Mouse (Mus musculus): ENCODE measurements around the gene Pank1.
A peak's percentile ranks its signal among the peaks of the same experiment; 100 is the strongest.

Gene Pank1

DNA sequence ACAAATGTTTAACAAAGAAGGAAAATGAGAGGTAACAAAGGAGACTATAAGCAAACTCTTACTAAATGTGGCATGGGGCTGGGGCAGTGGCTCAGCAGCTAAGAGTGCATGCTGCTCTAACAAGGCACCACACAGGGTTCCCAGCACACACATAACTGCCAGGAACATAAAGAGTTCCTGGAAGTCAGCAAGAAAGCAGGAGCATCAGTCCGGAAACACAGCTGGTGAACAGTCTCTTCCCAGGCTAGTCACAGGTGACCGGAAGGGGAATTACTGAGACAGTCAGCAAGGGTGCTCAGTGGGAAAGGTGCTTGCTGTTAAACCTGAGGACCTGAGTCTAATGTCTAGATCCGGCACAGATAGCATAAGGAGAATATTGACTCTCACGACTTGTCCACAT is 63.9 kb downstream of the Pank1 start:
- DNase-seq: no peak

DNA sequence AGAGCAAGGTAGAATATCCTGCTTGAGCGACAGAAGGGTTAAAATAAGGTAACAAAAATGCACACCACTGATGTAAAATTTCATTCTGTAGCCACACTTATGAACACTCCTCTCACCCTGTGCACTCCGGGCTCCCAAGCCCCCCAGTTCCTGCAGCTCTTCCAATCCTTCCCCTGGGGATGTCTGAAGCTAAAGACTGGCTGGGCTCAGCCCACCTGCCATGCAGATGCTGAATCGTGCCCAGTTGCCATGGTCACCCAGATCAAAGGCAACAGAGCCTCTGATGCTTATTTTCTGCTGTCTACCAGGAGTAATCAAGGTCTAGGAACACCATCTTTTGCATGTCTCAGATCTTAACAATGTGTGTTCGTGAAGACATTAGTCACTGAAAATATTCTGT is 64.6 kb downstream of the Pank1 start:
- DNase-seq: no peak

DNA sequence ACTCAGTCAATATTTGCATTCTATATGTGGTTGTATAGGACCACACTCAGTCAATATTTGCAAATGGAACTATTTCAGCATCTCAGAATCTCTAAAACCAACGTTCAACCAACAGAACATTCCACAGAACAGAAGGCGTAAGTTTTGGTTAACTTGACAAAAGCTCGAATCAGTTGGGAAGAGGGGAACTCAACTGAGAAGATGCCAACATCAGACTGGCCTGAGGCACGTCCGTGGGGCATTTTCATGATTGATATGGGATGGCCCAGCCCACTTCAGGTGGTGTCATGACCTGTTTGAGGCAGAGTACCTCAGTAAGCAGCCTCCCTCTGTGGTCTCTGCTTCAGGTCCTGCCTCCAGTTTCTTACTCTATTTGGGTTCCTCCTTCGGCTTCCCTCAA is 65.3 kb downstream of the Pank1 start:
- DNase-seq: no peak

DNA sequence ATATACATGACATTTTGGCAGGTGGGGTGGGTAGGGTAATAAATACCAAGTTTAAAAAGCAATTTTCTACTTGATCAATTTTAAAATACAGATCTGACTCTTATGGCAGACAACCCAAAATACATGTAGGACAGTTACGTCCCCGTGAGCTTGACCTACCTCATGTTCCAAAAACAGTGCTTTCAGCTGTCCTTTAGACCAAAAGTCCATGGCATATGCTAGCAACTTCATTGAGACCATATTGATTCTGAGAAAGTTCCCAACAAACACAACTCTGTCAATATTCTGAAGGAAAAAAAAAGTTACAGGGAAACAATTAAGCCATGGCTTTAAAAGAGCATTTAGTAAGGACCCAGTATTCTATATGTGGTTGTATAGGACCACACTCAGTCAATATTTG is 65.7 kb downstream of the Pank1 start:
- no peak for DNase-seq

DNA sequence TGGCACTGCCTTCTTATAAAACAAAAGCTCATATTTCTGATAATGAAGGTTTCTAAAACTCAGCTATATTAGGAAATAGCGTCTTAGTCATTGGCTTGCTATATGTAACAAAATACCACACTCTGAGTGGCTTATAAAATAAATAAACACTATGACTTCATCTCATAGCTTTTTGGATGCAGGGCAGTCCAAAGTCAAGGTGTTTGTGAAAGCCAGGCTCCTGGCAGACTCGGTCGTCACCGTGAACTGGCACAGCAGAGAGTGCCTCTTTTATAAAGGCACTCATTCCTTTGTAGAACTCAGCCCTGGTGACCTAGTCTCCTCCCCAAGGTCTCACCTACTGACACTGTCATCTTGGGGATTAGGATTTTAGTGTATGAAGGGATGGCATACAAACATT is 66.5 kb downstream of the Pank1 start:
- no peak for DNase-seq

DNA sequence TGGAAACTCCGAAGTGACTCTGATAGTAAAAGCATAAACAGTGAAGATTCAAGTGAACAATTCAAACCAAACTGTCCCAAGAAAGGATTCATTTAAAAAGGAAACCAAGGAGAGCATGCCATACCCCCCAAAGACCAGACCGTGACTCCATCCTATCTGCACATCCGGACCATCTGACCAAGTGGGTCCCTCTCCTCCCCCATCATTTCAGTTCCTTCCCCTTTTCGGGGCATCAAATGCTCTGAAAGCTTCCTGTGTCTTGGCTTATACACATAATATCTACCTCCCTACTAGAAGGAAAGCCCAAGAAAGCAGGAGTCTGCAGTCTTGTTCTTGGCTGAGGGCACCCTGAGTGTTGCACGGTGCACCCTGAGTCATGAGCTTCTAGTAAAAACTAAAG is 72.1 kb downstream of the Pank1 start:
- DNase-seq: no peak

DNA sequence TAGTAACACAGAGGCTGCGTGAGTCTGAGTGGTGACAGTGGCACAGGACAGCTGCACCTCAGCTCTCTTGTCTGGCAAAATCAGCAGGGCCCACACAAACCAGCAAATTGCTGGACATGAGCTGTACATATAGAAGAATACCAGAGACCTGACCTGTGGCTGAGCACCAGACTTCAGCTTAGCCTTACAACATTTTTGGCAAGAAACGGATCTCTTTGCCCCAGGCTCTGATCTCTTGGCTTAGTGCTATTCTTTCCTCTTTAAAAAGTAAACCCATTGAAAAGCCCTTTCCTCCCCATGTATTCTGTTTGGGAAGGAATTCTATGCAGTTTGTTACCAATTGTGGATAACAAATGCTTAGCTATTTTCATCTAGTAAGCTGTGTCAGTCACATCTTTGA is 74.2 kb downstream of the Pank1 start:
- no peak for DNase-seq

DNA sequence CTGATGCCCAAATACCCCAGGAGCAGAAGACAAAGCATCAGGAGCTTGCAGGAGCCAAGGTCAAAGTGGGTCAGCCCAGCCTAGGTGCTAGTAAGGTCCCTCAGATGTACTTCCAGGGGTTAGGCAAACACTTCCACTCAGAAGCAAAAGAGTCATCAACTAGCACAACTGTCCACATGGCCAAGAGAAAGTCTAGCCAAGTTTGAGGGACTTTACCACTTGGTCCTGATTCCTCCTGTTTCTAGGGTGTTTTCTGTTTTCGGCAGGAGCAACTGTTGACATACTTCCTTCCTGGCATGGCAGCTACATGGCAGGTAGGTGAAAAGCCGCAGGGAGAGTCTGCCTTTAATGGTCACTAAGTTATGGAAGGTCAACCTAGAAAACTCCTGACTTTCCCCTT is 74.7 kb downstream of the Pank1 start:
- no peak for DNase-seq

DNA sequence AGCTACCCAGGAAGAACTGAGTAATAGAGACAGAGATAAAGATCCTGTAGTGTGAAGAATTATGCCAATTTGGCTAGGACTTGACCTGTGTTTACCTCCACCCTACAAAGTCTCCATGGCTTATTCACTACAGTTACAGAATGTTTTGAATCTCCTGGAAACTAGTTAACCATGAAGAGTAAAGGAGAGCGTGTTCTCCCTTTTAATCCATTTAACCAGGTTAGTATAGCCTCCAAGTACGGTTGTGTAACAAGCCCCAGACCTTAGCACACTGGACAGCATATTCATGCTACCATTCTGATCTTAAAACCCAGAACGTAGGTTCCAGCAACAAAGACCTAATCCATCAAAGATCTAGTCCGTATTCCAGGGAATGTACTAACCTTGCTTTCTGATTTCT is 75.9 kb downstream of the Pank1 start:
- DNase-seq: no peak

DNA sequence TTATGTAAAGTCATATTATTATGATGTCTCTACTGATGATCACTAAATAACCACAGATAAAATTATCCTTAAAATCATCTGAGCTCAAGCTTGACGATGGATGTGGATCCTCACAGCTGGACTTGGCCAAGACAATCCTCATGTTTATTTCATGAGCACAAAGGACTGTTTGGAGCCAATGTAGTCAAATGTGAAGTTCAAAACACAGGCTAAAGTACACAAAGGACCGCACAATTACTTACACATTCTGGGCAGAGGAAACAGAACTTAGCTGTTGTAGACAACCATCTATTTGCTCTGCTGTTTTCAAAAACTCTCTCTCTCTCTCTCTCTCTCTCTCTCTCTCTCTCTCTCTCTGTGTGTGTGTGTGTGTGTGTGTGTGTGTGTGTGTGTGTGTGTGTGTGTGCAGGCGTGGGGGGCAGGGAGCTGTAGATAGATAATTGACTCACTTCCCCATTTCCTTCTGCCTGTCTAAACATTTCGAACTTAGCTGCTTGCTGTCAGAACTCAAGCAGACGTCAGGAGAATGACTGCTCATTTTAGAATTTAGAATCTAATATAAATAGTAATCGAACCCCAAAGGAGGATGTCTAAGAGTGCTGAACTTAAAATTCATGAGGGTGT is 79.5 kb downstream of the Pank1 start:
- no peak for DNase-seq

DNA sequence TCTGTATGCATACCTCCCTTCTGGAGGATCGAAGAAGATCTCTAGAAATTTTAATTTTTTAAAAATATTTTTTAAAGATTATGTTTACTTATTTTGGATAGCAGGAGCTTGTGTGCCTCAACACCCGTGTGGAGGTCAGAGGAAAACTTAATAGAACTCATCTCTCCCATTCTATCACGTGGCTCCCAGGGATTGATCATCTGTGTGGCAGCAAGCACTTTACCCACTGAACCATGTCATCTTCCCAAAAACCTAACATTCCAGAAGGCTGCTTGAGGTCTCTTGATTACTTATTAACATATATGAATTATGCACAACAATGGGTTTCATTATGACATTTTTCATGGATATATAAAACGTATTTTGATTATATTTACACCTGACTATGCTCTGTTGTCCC is 82.9 kb downstream of the Pank1 start:
- DNase-seq: no peak

DNA sequence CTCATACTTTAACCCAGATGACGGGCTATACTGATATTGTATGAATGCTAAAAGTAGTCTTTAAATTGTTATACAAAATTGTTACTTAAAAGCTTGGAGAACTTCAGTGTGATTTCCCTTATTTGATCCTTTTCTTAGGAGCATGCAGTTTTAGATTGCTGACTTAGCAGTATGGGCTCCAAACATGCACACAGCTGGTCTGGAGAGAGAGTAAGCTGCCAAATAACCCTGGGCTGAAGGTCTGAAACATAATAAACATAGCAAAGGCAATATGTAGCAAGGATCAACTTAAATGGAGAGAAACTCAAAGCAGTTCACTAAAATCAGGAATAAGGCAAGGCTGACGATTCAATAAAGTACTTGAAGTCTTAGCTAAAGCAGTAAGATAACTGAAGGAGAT is 96.8 kb downstream of the Pank1 start:
- DNase-seq: no peak

DNA sequence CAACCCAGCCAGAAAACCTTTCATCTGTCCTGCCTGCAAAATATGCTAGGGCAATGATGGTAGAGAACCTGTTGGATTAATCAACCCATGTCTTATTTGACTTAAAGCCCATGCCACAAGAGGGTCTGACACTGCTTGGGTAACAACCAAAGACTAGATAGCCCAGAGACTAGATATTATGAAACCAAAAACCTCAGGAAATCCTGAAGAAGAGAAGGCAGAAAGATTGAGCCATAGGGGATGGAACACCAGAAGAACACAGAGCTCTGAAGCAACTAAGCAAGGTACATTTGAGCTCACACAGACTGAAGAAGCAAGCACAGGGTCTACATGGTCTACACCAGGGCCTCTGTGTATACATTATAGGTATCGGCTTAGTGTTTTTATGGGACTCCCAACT is 100.3 kb downstream of the Pank1 start:
- DNase-seq: no peak

DNA sequence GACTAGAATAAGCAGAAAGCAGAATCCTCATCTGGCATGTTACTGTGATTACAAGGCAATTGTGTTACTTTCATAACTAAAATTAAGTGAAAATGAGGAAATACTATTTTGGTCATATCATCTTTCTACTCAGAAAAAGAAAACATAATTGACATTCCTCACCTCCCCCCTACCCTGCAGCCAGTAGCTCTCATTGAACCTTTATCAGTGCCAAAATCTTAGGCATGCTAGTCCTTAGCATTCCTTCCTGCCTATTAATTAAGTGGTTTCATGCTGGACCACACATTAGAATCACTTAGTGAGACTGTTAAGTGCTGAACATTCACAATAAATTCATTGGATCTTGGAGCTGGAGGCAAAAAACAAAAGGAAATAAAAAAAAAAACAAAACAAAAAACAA is 101.2 kb downstream of the Pank1 start:
- no peak for DNase-seq

DNA sequence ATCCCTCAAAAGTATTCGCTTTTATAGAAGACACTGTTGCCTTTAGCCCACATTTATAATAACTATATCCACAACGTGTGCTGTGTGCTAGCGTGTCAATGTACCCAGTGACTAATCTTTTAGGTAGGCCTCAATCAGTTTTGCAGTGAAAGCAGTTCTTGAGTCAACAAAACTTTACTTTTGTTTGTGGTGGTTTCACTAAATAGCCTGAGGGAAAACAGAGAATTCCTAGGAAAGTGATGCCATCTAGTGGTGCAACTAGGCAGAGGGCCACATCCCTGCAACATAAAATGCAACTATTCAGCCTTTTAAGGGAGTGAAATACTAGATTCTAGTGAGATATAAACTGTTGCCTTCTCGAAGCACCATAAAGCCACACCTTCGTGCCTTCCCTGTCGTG is 106.5 kb downstream of the Pank1 start:
- peak; percentile 8 to 13 for DNase-seq

DNA sequence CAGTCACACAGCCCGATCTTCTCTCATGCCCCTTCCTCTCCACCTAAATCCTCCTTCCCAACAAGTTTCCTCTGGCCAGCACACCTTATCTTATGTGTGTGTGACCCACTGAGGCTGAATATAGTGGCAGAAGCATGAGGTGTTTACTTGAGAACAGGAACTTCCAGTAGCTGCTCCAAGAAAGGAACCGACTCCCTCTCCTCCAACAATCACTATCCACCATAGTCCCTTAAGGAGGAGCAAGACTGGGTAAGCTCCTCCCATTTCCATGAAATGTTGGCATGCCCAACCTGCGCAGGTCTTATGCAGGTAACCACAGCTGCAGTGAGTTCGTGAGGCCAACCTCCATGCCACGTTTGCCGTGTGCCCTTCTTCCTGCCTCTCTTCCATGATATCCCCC is 108.5 kb downstream of the Pank1 start:
- DNase-seq: no peak

DNA sequence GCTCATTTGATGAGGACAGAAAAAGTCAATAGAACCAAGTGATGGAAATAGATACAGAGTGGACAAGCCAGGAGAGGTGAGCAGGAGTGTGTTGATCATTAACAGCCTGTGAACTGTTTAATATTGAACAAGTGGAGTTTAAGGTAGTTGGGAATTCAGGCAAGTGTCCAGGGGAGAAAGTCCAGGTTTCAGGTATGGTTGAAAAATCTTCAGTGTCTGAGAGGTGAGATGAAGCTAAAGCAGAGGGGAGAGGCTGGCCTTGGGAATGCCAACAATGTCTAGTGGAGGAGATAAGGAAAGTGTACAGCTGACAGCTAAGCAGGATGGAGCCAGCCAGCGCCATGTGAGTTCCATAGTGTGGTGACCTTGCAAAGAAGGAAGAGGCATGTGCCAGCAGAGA is 120.5 kb downstream of the Pank1 start:
- DNase-seq: no peak
